Mouse (Mus musculus) frontal cortex, postnatal 25 days (tissue): ENCODE measurements around the gene Onecut3.

Source experiments
- DNase-seq, 2 experiments: peaks; one replicate each; pipeline ENCODE4 v3.0.0; 2022; ENCODE audit warnings: low spot score in 2 of 2

The Onecut3 gene

GRCm38 (mm10) chr10:80494732-80495131 is at the start of gene Onecut3:
Gene Onecut3, plus strand, starts transcription at chr10:80494835.
- DNase-seq: no peak

- no peak for DNase-seq
These were observed 49.6 kb upstream of the Onecut3 start for GRCm38 (mm10) chr10:80445052-80445451.

GRCm38 (mm10) chr10:80445898-80446601 is 48.6 kb upstream of the Onecut3 start:
- peak; percentile 67 to 70 for DNase-seq

GRCm38 (mm10) chr10:80450599-80450998 is 44.0 kb upstream of the Onecut3 start:
- DNase-seq: no peak

- no peak for DNase-seq
These were observed 41.0 kb upstream of the Onecut3 start for GRCm38 (mm10) chr10:80453601-80454000.

GRCm38 (mm10) chr10:80454781-80455180 is 39.9 kb upstream of the Onecut3 start:
- DNase-seq: no peak

- no peak for DNase-seq
These were observed 38.9 kb upstream of the Onecut3 start for GRCm38 (mm10) chr10:80455697-80456096.

- no peak for DNase-seq
These were observed 35.4 kb upstream of the Onecut3 start for GRCm38 (mm10) chr10:80459236-80459635.

- no peak for DNase-seq
These were observed 35.0 kb upstream of the Onecut3 start for GRCm38 (mm10) chr10:80459671-80460070.

GRCm38 (mm10) chr10:80460324-80460723 is 34.3 kb upstream of the Onecut3 start:
- no peak for DNase-seq

GRCm38 (mm10) chr10:80461346-80461745 is 33.3 kb upstream of the Onecut3 start:
- DNase-seq: no peak

- no peak for DNase-seq
These were observed 30.1 kb upstream of the Onecut3 start for GRCm38 (mm10) chr10:80464381-80465035.

GRCm38 (mm10) chr10:80465066-80465465 is 29.6 kb upstream of the Onecut3 start:
- no peak for DNase-seq

- DNase-seq: peak; percentile 64 to 81
These were observed 19.2 kb upstream of the Onecut3 start for GRCm38 (mm10) chr10:80475290-80475959.

GRCm38 (mm10) chr10:80478531-80478930 is 16.1 kb upstream of the Onecut3 start:
- DNase-seq: no peak

GRCm38 (mm10) chr10:80481002-80481401 is 13.6 kb upstream of the Onecut3 start:
- DNase-seq: no peak

- no peak for DNase-seq
These were observed 7.7 kb upstream of the Onecut3 start for GRCm38 (mm10) chr10:80486862-80487379.

- no peak for DNase-seq
These were observed 4.6 kb upstream of the Onecut3 start for GRCm38 (mm10) chr10:80490051-80490450.

- no peak for DNase-seq
These were observed 1.3 kb downstream of the Onecut3 start for GRCm38 (mm10) chr10:80495901-80496300.

GRCm38 (mm10) chr10:80496421-80496820 is 1.8 kb downstream of the Onecut3 start:
- DNase-seq: no peak

GRCm38 (mm10) chr10:80502291-80502690 is 7.7 kb downstream of the Onecut3 start:
- no peak for DNase-seq

GRCm38 (mm10) chr10:80502819-80503314 is 8.2 kb downstream of the Onecut3 start:
- DNase-seq: no peak
